Mouse (Mus musculus) forebrain, embryonic 13.5 days (tissue): ENCODE results near the gene Nid2. TPM values are rescaled to one million over a fixed set of nuclear protein-coding genes. Genes with fewer than 3 reads are reported as not detected.

Source experiments
- ATAC-seq: fragments of 200-750 bp; cut with Nextera tagmentation; 2 replicates; pipeline ENCODE4 v1.8.0; 2017
- H3K27ac ChIP-seq: fragments of 300-500 bp; sonication (generic); 2 replicates; pipeline ENCODE4 v1.5.1; 2015; ENCODE audit warnings: inconsistent platforms, mild to moderate bottlenecking, moderate library complexity
- H3K27me3 ChIP-seq: fragments of 300-500 bp; sonication (generic); 2 replicates; pipeline ENCODE4 v1.6.1; 2015; ENCODE audit warnings: mild to moderate bottlenecking, inconsistent platforms
- H3K36me3 ChIP-seq: fragments of 300-500 bp; sonication (generic); 2 replicates; pipeline ENCODE4 v1.6.1; 2015; ENCODE audit warnings: mild to moderate bottlenecking, inconsistent platforms; ENCODE audit not compliant: poor library complexity, severe bottlenecking
- H3K4me1 ChIP-seq: fragments of 300-500 bp; sonication (generic); 2 replicates; pipeline ENCODE4 v1.6.1; 2015; ENCODE audit warnings: inconsistent platforms
- H3K4me2 ChIP-seq: fragments of 300-500 bp; sonication (generic); 2 replicates; pipeline ENCODE4 v1.6.1; 2015; ENCODE audit warnings: inconsistent platforms, mild to moderate bottlenecking, moderate library complexity
- H3K4me3 ChIP-seq: fragments of 300-500 bp; sonication (generic); 2 replicates; pipeline ENCODE4 v1.5.1; 2015; ENCODE audit warnings: mild to moderate bottlenecking, inconsistent platforms
- H3K9ac ChIP-seq: fragments of 300-500 bp; sonication (generic); 2 replicates; pipeline ENCODE4 v1.6.1; 2015; ENCODE audit warnings: mild to moderate bottlenecking, inconsistent platforms
- H3K9me3 ChIP-seq: fragments of 300-500 bp; sonication (generic); replicated peaks from 2 replicates; pipeline ENCODE4 v1.6.1; 2016; ENCODE audit warnings: inconsistent platforms
- WGBS: fragments of 180-500 bp; shearing (Covaris S2); methylation state at CpG from one replicate; pipeline ENCODE4 v1.1.7; 2015; 5-methylcytosine and 5-hydroxymethylcytosine counted together
- polyA plus RNA-seq: library from polyadenylated mRNA; unstranded; fragments of >200 nt; fragmentation: Nextera tagmentation; extraction: Ambion mirVana; gene quantifications from 2 replicates; pipeline ENCODE4 v1.2.1, GENCODE M21; 2015

Gene Nid2
- 22.7 and 27.1 TPM in 2 replicates for polyA plus RNA-seq

DNA sequence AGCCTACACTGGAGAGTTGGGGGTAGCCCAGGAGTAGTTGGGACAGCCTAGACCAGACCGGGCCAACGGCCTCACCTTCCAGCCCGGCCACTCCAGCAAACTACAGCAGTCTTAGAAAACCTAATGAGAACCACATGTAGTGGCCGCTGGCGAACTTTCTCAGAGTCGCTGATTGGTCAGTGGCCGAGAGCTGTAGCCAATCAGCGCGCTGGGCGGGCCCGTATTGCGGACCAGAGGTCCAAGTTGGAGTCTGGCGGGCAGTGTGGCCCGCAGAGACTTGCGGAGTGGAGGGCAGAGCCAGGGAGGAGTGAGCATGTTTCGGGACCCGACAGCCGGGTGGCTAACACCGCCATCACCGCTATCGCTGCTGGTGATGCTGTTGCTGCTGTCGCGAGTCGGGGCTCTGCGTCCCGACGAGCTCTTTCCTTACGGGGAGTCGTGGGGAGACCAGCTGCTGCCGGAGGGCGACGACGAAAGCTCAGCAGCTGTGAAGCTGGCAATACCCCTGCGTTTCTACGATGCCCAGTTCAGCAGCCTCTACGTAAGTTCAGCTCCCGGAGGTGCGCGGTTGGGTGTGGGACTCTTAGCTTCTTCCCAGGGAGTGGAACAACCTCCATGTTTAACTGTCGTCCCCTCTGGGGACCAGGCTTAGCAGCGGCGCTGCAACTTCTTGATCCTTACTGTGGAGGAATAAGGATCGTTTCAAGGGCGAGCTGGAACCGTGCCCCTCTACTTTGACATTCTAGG lies at the start of gene Nid2:
Gene Nid2 (plus strand): TSS at position 241 of the 747 bp plus-strand sequence.
- H3K27ac ChIP-seq: no peak within 1 kb of the TSS
- WGBS: under 1% methylated on average over 45 of the region's 45 CpGs
- H3K36me3 ChIP-seq: no peaks in the 10 kb centered on the region
- peak within 1 kb of the TSS; percentile 52 for H3K9ac ChIP-seq
- peak within 1 kb of the TSS; percentile 91 for H3K4me2 ChIP-seq
- peaks cover 38% of the 10 kb centered on the region for H3K27me3 ChIP-seq
- H3K4me1 ChIP-seq: peaks cover 23% of the 10 kb centered on the region
- ATAC-seq: peak; percentile 96
- peak within 1 kb of the TSS; percentile 51 for H3K4me3 ChIP-seq
- no peaks in the 10 kb centered on the region for H3K9me3 ChIP-seq

DNA sequence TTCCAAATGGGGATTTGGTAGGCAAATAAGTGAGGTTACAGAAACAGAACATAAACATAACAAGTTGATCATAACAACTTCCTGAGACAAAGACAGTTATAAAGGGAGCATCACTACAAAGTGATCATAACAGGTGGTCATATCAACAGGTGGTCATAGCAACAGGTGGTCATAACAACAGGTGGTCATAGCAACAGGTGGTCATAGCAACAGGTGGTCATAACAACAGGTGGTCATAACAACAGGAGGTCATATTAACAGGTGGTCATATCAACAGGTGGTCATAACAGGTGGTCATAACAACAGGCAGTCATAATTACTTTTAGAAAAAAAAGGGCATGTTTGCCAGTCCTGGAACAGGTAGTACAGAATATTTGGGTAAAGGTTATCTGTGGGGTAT lies 49.5 kb upstream of the Nid2 start:
- ATAC-seq: no peak
- Histone ChIP-seq H3K9me3 (no peaks in the 10 kb centered on the region), H3K4me1 (0 out of 2 replicates have a peak, but pooled peaks cover 6% of the 10 kb centered on the region), H3K27ac (no peak overlapping the region), H3K4me2 (no peak overlapping the region), H3K27me3 (peaks cover 7% of the 10 kb centered on the region; the same call in 1 of the 2 replicates), H3K36me3 (no peaks in the 10 kb centered on the region), H3K9ac (no peak overlapping the region), H3K4me3 (no peak overlapping the region)

DNA sequence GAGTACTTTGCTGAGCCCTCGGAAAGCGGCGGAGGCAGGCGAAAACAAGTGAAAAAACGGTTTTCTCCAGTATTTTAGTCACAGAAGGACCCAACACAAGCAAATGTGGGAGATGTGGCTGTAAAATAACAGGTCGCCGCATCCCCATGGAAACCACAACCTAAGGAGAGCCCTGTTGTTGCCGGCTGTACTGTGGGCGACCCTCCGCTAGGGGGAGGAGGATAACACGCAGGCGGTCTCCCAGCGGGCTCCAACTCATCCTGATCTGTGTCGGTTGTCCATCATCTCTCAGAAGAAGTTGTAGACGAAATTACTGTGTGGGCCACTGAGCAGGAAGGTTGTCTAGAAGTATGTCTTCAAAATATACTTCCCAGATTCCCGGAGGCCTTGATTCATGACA lies 45.4 kb upstream of the Nid2 start:
- Histone ChIP-seq H3K9me3 (no peaks in the 10 kb centered on the region), H3K4me3 (no peak overlapping the region), H3K27me3 (peaks cover 12% of the 10 kb centered on the region; the same call in 1 of the 2 replicates), H3K27ac (no peak overlapping the region), H3K9ac (no peak overlapping the region), H3K4me2 (peak overlapping the region; percentile 12; the same call in 1 of the 2 replicates), H3K4me1 (peaks cover 13% of the 10 kb centered on the region; the same call in 1 of the 2 replicates), H3K36me3 (no peaks in the 10 kb centered on the region)
- peak; percentile 83 for ATAC-seq
- WGBS: 7% methylated on average over 16 of the region's 16 CpGs

DNA sequence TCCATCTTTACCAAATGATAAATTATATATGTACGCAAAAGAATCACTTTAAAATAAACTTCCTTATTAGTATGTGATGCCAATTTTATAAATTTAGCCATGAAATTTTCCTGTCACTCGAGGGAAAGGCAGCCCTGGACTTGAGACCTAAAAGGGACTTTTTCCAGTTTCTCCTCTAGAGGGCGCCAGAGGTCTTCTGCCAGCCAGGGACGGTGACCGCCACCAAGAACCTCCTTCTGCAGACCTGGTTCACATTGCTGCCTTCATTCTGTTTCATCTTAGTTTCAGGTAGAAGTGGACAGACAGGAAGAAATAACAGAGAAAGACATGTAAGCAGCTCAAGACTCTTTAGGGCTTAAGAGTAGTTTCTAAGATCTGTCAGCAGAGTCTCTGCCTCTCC lies 44.6 kb upstream of the Nid2 start:
- no peak overlapping the region for H3K9ac ChIP-seq
- no peaks in the 10 kb centered on the region for H3K36me3 ChIP-seq
- H3K4me2 ChIP-seq: no peak overlapping the region
- no peak overlapping the region for H3K4me3 ChIP-seq
- 0% methylated on average over 5 of the region's 5 CpGs for WGBS
- peak; percentile 46 for ATAC-seq
- no peak overlapping the region for H3K27ac ChIP-seq
- H3K9me3 ChIP-seq: no peaks in the 10 kb centered on the region
- peaks cover 12% of the 10 kb centered on the region; the same call in 1 of the 2 replicates for H3K27me3 ChIP-seq
- peaks cover 13% of the 10 kb centered on the region; the same call in 1 of the 2 replicates for H3K4me1 ChIP-seq

DNA sequence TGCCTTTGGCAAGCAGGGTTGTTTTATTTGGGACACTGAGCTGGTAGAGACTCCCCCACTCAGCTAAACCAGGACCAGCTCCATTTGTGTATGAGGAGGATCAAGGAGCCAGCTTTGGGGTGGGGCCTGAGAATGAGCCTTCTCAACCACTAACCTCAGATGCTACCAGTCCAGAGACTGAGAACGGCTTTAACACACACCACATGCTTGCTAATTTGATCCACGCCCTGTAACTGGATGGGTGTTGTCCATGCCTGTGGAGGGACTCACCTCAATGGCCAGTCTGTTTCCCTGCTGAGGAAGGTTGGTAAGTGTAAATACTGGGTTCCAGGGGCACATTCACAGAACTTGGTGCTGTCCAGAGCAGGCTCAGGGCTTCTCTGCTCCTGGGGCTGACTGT lies 44.1 kb upstream of the Nid2 start:
- Histone ChIP-seq H3K4me3 (no peak overlapping the region), H3K9me3 (no peaks in the 10 kb centered on the region), H3K9ac (no peak overlapping the region), H3K27ac (no peak overlapping the region), H3K36me3 (no peaks in the 10 kb centered on the region), H3K4me2 (no peak overlapping the region), H3K4me1 (peaks cover 13% of the 10 kb centered on the region; the same call in 1 of the 2 replicates), H3K27me3 (peaks cover 12% of the 10 kb centered on the region; the same call in 1 of the 2 replicates)
- ATAC-seq: peak; percentile 48; the same call in 1 of the 2 replicates
- 79% methylated on average over 2 of the region's 2 CpGs for WGBS

DNA sequence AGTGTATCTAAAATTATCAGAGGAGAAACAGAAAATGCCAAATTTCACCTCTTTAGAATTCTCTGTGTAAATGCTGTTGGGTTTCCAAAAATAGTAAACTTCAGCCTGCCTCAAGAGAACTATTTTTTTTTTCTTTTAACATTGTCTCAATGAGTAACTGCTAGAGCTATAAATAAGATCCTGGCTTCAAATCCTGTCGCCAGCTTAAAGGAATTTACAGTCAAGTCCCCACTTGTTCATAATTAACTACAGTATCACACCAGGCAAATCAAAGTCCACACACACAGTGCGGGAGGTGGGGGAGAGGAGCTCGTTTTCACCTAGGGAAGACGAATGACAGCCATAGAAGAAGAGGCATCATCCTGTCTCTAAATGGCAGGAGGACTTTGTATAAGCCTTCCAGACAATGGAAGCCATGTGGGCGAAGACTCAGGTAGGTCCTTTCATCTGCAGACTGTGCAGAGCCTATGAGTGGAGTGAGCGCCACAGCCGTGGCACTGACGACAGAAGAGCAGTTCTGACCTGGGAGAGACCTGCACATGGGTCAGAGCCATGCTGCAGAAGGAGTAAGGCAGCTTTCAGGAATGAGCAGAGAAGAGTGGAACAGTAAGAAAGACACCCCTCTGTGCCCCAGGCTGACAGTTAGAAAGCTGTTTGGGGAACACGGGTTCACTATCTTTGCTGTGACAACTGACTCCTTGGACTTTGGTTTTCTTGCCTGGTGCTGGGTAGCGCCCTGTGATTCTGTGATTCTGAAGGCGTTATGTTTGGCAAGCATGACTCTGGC lies 43.2 kb upstream of the Nid2 start:
- Histone ChIP-seq H3K4me2 (no peak overlapping the region), H3K27ac (no peak overlapping the region), H3K36me3 (no peaks in the 10 kb centered on the region), H3K9me3 (no peaks in the 10 kb centered on the region), H3K9ac (no peak overlapping the region), H3K4me1 (peaks cover 13% of the 10 kb centered on the region; the same call in 1 of the 2 replicates), H3K4me3 (no peak overlapping the region), H3K27me3 (peaks cover 12% of the 10 kb centered on the region; the same call in 1 of the 2 replicates)
- WGBS: 65% methylated on average over 11 of the region's 11 CpGs
- ATAC-seq: no peak

DNA sequence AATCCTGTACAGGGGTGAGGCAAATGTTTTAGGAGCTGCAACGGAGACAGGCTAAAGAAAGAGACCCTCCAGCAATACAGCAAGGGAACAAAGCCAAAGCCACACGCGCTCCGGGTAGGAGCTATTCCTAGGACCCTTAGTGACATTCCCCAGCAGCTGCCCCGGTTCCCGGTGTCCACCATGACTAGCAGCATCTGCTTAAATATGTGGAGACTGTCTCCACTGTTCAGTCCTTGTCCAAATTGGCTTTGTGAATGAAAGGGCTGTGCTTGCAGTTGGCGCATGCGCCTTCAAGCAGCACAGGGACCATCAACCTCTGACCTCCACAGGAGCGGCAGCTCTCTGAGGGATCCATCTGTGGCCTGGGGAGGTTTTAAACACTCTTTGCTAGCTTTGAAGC lies 41.9 kb upstream of the Nid2 start:
- Histone ChIP-seq H3K4me2 (peak overlapping the region; percentile 15; the same call in 1 of the 2 replicates), H3K9me3 (no peaks in the 10 kb centered on the region), H3K36me3 (no peaks in the 10 kb centered on the region), H3K4me3 (no peak overlapping the region), H3K4me1 (peaks cover 13% of the 10 kb centered on the region; the same call in 1 of the 2 replicates), H3K27ac (no peak overlapping the region), H3K27me3 (peaks cover 12% of the 10 kb centered on the region; the same call in 1 of the 2 replicates), H3K9ac (no peak overlapping the region)
- ATAC-seq: no peak
- 39% methylated on average over 9 of the region's 9 CpGs for WGBS

DNA sequence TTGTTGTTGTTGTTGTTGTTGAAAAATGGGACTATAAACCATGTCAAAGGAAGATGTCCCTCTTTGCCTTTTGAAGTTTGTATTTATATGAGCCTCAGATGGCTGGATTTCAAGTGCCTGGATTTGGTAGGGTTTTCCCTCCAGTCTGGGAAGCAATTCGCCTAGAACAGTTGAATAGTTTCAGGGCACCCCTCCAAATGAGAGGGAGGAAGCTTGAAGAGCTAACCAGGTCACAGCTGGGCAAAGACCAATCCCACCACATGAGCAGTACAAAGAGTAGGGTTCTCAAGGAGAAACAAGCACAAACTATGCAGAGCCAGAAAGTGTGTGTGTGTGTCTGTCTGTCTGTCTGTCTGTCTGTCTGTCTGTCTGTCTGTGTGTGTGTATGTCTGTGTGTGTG lies 39.3 kb upstream of the Nid2 start:
- WGBS: 50% methylated on average over 1 of the region's 1 CpGs
- no peak for ATAC-seq
- Histone ChIP-seq H3K4me2 (no peak overlapping the region), H3K27me3 (peaks cover 6% of the 10 kb centered on the region; the same call in 1 of the 2 replicates), H3K9me3 (no peaks in the 10 kb centered on the region), H3K27ac (no peak overlapping the region), H3K9ac (no peak overlapping the region), H3K36me3 (no peaks in the 10 kb centered on the region), H3K4me3 (no peak overlapping the region), H3K4me1 (peaks cover 8% of the 10 kb centered on the region; the same call in 1 of the 2 replicates)

DNA sequence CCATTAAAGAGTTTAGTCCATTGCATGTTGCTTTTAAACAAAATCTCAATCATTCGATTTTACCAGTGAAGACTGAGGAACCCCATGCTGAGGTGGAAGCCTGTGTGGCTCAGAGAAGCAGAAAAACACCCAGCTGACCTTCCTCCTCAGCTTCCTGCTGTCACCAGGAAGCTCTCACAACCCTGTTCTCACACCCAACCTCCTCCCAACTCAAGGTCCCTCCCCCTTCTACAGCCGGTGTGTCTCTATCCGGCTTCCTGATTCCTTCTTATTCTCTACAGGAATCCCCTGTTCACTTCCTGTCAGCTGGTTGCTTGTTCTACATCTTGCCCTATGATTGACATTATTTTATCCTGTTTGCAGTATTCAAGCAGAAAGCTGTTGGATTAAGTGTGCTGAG lies 38.0 kb upstream of the Nid2 start:
- H3K27ac ChIP-seq: no peak overlapping the region
- no peaks in the 10 kb centered on the region for H3K36me3 ChIP-seq
- ATAC-seq: no peak
- WGBS: 72% methylated on average over 3 of the region's 3 CpGs
- H3K9ac ChIP-seq: no peak overlapping the region
- H3K4me1 ChIP-seq: peaks cover 8% of the 10 kb centered on the region; the same call in 1 of the 2 replicates
- H3K9me3 ChIP-seq: no peaks in the 10 kb centered on the region
- H3K4me2 ChIP-seq: no peak overlapping the region
- no peaks in the 10 kb centered on the region for H3K27me3 ChIP-seq
- no peak overlapping the region for H3K4me3 ChIP-seq

DNA sequence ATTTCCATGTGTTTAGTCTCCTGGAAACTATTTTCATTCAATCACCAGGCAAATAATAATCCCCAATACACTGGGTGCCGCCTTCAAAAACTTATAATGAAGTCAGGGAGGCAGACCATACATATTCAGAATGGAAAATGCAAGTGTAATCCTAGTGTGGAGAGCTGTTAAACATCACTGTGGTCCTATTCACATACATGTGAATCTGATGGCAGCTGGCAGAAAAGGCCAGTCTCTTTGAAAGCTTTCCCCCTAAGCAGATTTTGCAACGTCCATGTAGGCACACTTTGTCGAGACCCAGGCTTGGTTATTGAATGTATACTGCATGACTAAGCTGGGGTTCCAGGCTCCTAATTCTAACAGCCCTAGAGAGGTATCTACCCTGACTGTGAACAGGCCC lies 32.0 kb upstream of the Nid2 start:
- 10% methylated on average over 3 of the region's 3 CpGs for WGBS
- Histone ChIP-seq H3K27ac (peak overlapping the region; percentile 41), H3K9me3 (no peaks in the 10 kb centered on the region), H3K27me3 (no peaks in the 10 kb centered on the region), H3K36me3 (no peaks in the 10 kb centered on the region), H3K4me2 (no peak overlapping the region), H3K4me1 (peaks cover 23% of the 10 kb centered on the region), H3K4me3 (no peak overlapping the region), H3K9ac (no peak overlapping the region)
- peak; percentile 52; the same call in 1 of the 2 replicates for ATAC-seq

DNA sequence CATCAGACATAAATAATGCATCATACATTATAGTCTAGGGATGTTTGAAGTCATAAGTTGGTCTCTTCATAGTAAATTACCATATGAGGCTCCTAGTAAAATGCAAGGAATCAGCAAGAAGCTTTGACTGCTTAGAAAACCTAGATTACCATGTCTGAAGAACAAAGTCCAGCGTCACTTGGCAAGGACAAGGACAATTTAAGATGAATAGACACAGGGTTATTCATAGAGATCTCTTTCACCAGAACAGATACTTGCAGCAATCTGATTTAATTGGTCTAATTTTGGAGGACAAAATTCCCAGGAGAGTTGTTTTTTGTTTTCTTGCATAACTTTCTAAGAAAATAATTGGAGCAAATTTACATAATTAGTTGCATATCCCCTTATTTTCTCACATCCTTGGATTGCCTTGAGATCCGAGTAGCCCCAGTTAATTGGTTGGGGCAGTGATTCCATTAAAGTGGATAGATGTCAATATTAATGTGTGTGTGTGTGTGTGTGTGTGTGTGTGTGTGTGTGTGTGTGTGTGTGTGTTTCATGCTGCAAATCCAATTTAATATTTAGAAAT lies 30.9 kb upstream of the Nid2 start:
- Histone ChIP-seq H3K4me1 (peaks cover 23% of the 10 kb centered on the region), H3K27me3 (no peaks in the 10 kb centered on the region), H3K4me2 (no peak overlapping the region), H3K4me3 (no peak overlapping the region), H3K27ac (peak overlapping the region; percentile 41; the same call in 1 of the 2 replicates), H3K36me3 (no peaks in the 10 kb centered on the region), H3K9me3 (no peaks in the 10 kb centered on the region), H3K9ac (no peak overlapping the region)
- 8% methylated on average over 2 of the region's 2 CpGs for WGBS
- peak; percentile 89 for ATAC-seq

DNA sequence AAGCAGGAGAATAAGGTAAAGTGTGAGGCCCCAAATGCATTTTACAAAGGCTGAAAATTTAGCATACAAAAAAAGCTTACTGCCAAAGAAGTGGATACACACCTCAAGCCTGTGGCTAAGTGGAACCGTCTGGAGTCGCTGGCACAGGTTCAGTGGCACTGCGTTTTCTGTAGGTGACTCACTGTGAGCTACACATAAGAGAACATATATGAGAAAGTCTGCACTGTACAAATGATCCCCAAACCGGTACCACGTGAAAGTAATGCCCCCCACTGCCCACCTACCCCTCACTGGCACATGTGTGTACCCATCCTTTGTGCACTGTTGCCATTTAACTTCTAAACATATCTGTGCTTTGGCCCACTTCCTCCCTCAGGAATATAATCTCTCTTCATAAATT lies 22.8 kb upstream of the Nid2 start:
- no peaks in the 10 kb centered on the region for H3K9me3 ChIP-seq
- H3K27me3 ChIP-seq: no peaks in the 10 kb centered on the region
- H3K36me3 ChIP-seq: no peaks in the 10 kb centered on the region
- H3K4me3 ChIP-seq: no peak overlapping the region
- 83% methylated on average over 5 of the region's 5 CpGs for WGBS
- no peaks in the 10 kb centered on the region for H3K4me1 ChIP-seq
- no peak overlapping the region for H3K4me2 ChIP-seq
- H3K9ac ChIP-seq: no peak overlapping the region
- no peak for ATAC-seq
- no peak overlapping the region for H3K27ac ChIP-seq
